Mouse (Mus musculus) embryonic facial prominence, embryonic 14.5 days (tissue): ENCODE results near the gene Chrnd. TPM values are rescaled to one million over a fixed set of nuclear protein-coding genes. Genes with fewer than 3 reads are reported as not detected.

Experiments used
- ATAC-seq: fragments of 200-750 bp; cut with Nextera tagmentation; 2 replicates; pipeline ENCODE4 v1.8.0; 2017; ENCODE audit warnings: low read depth, moderate number of reproducible peaks, moderate TSS enrichment
- DNase-seq: peaks from one replicate; pipeline ENCODE4 v3.0.0-alpha.2; 2015; ENCODE audit warnings: low spot score
- H3K27ac ChIP-seq: fragments of 300-500 bp; sonication (generic); replicated peaks from 2 replicates; pipeline ENCODE4 v1.5.1; 2014; ENCODE audit warnings: low read depth, mild to moderate bottlenecking, low read length, moderate library complexity
- H3K27me3 ChIP-seq: fragments of 300-500 bp; sonication (generic); replicated peaks from 2 replicates; pipeline ENCODE4 v1.6.1; 2014; ENCODE audit warnings: low read length; ENCODE audit not compliant: control insufficient read depth, insufficient read depth
- H3K36me3 ChIP-seq: fragments of 300-500 bp; sonication (generic); 2 replicates; pipeline ENCODE4 v1.6.1; 2014; ENCODE audit warnings: low read length, mixed read lengths; ENCODE audit not compliant: control insufficient read depth, insufficient read depth
- H3K4me1 ChIP-seq: fragments of 300-500 bp; sonication (generic); 2 replicates; pipeline ENCODE4 v1.6.1; 2014; ENCODE audit warnings: antibody characterized with exemption, low read length; ENCODE audit not compliant: control insufficient read depth, insufficient read depth
- H3K4me2 ChIP-seq: fragments of 300-500 bp; sonication (generic); 2 replicates; pipeline ENCODE4 v1.6.1; 2014; ENCODE audit warnings: low read depth, mild to moderate bottlenecking, low read length, moderate library complexity, mixed read lengths
- H3K4me3 ChIP-seq: fragments of 300-500 bp; sonication (generic); 2 replicates; pipeline ENCODE4 v1.5.1; 2014; ENCODE audit warnings: low read depth, mild to moderate bottlenecking, low read length
- H3K9ac ChIP-seq: fragments of 300-500 bp; sonication (generic); 2 replicates; pipeline ENCODE4 v1.6.1; 2014; ENCODE audit warnings: low read depth, mild to moderate bottlenecking, low read length, moderate library complexity, mixed read lengths
- H3K9me3 ChIP-seq: fragments of 300-500 bp; sonication (generic); 2 replicates; pipeline ENCODE4 v1.6.1; 2016; ENCODE audit warnings: low read length; ENCODE audit not compliant: control insufficient read depth
- WGBS: fragments of 180-500 bp; shearing (Covaris S2); extraction: QIAGEN DNeasy Blood & Tissue Kit; methylation state at CpG from one replicate; pipeline ENCODE4 v1.1.7; 2014; 5-methylcytosine and 5-hydroxymethylcytosine counted together
- polyA plus RNA-seq: library from polyadenylated mRNA; unstranded; fragments of >200 nt; fragmentation: Nextera tagmentation; extraction: Ambion mirVana; gene quantifications from 2 replicates; pipeline ENCODE4 v1.2.1, GENCODE M21; 2014

Chrnd gene
- 11.5 and 12.5 TPM in 2 replicates for polyA plus RNA-seq

DNA sequence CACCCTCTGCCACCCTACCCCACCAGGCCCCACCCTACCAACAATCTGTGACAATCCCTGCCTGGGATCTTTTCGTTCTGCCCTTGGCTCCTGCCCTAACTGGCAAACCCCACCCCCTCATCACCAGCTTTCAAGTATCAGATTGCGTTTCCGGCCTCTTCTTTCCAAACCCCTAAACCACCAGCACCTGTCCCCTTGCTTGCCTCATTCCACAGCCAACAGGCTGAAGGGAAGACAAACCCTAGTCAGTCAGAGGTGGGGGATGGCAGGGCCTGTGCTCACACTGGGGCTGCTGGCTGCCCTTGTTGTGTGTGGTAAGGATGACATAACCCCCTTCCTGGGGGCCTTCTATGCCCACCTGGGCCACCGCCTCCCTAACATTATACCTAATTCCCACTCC, at the start of gene Chrnd:
Gene Chrnd (plus strand): TSS at position 179 of the 400 bp plus-strand sequence.
- no peak within 1 kb of the TSS for H3K4me2 ChIP-seq
- H3K9me3 ChIP-seq, result no peaks in the 10 kb centered on the region
- DNase-seq, result peak; percentile 84
- H3K27ac ChIP-seq, result no peak within 1 kb of the TSS; the same call in 1 of the 2 replicates
- ATAC-seq, result peak; percentile 80
- no peak within 1 kb of the TSS for H3K9ac ChIP-seq
- H3K4me1 ChIP-seq, result no peaks in the 10 kb centered on the region
- WGBS, result 20% methylated on average over 4 of the region's 4 CpGs
- peaks cover 18% of the 10 kb centered on the region for H3K27me3 ChIP-seq
- no peak within 1 kb of the TSS for H3K4me3 ChIP-seq
- no peaks in the 10 kb centered on the region for H3K36me3 ChIP-seq

DNA sequence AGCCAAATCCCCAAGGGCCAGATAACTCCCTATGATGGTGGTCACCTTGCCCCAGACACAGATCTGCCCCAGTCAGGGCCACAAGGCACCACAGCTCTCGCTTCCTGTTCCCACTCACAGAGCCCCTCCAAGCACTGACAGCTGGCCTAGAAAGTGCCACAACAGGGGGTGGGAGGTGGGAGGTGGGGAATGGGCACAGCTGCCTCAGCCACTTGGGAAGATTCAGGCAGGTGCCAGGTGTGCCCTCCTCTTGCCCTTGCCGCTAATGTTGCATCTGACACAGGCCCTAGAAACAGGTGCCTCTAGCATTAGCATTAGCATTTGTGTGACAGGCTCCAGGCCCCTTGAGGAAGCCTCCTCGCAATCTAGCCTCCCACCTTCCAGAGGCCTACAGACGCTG, 48.9 kb upstream of the Chrnd start:
- WGBS, result 74% methylated on average over 4 of the region's 4 CpGs
- DNase-seq (no peak), ATAC-seq (no peak)
- Histone ChIP-seq H3K9me3 (no peaks in the 10 kb centered on the region), H3K36me3 (no peaks in the 10 kb centered on the region), H3K27ac (no peak overlapping the region), H3K4me1 (no peaks in the 10 kb centered on the region), H3K4me3 (no peak overlapping the region), H3K4me2 (no peak overlapping the region), H3K27me3 (no peaks in the 10 kb centered on the region), H3K9ac (no peak overlapping the region)

DNA sequence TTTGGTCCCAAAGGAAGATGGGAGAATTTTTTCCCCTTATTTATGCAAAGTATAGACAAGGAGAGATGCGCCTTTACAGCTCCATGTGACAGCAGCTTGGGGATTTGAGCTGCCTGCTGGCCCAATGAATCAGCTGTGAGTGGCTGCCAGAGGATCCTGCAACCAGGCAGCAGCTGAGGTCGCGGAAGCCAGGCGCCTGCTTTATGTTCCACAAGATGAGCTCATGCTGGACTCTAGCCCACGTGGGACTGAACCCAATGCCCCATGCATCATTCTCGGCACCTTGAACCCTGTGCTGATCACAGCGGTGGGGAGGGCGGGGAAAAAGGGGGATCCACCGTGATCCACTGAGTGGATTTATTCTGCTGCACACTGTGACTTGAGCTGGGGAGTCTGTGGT, 48.0 kb upstream of the Chrnd start:
- peak; percentile 57; the same call in 1 of the 2 replicates for ATAC-seq
- no peaks in the 10 kb centered on the region for H3K27me3 ChIP-seq
- DNase-seq, result peak; percentile 23
- no peaks in the 10 kb centered on the region for H3K36me3 ChIP-seq
- no peak overlapping the region for H3K4me3 ChIP-seq
- no peak overlapping the region for H3K4me2 ChIP-seq
- H3K9me3 ChIP-seq, result no peaks in the 10 kb centered on the region
- 75% methylated on average over 9 of the region's 9 CpGs for WGBS
- H3K4me1 ChIP-seq, result no peaks in the 10 kb centered on the region
- H3K9ac ChIP-seq, result no peak overlapping the region
- H3K27ac ChIP-seq, result no peak overlapping the region

DNA sequence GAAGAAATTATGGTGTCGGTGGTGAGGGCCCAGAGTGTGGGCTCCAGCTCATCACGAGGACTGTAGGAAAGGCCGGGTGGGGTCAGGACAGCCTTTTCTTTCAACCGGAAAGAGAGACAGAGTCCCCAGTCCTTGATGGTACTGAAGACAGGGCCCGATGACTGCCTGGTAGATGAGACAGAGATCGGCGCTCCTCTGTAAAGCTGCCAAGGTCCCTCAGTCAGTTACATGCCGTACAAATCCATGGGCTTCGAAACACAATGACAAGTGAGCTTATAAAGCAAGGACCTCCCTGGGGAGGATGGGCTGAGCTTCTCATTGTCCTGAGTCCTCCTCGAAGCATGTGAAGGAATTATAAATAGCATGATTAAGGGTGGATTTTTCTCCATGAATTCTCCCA, 47.3 kb upstream of the Chrnd start:
- 80% methylated on average over 10 of the region's 10 CpGs for WGBS
- Histone ChIP-seq H3K4me3 (no peak overlapping the region), H3K27me3 (no peaks in the 10 kb centered on the region), H3K36me3 (no peaks in the 10 kb centered on the region), H3K4me2 (no peak overlapping the region), H3K4me1 (no peaks in the 10 kb centered on the region), H3K27ac (no peak overlapping the region), H3K9me3 (no peaks in the 10 kb centered on the region), H3K9ac (no peak overlapping the region)
- ATAC-seq (no peak), DNase-seq (no peak)

DNA sequence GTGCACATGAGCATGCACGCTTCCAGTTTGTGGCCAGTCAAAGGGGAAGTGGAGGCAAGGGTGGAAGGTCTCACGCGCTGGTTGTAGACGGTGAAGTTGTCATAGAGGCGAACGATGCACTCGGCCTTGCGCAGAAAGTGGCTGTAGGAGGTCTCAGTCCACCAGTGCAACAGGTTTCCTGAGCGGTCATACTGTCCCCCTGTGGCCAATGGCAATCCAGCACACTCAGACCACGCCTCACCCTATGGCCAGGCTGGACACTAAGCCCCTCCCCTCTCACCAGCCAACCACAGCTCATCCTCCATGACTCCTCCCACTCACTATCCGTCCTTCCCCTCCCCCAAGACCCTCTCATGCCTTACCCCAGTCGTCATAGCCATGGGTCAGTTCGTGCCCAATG, 41.0 kb upstream of the Chrnd start:
- Histone ChIP-seq H3K4me2 (no peak overlapping the region), H3K4me1 (no peaks in the 10 kb centered on the region; the same call in 1 of the 2 replicates), H3K4me3 (no peak overlapping the region), H3K27me3 (peaks cover 53% of the 10 kb centered on the region), H3K9me3 (no peaks in the 10 kb centered on the region), H3K27ac (no peak overlapping the region), H3K9ac (no peak overlapping the region), H3K36me3 (no peaks in the 10 kb centered on the region)
- ATAC-seq (no peak), DNase-seq (no peak)
- 27% methylated on average over 13 of the region's 13 CpGs for WGBS

DNA sequence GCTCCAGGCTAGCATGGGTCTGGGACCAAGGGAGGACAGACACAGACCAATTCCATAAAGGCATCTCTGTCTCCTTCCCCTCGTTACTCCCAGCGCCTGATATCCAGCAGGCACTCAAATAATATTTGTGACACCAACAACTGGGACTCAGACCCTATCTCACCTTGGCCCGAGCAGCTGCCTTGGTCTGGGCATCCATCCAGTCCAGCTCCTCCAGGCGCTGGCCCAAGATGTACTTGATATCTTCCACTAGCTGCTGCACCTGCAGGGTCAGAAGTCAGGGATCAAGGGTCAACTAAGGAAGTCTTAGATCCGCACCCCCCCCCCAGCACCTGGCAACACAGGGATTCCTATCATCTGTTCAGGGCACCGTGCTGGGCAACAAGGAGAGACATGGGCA, 39.1 kb upstream of the Chrnd start:
- Histone ChIP-seq H3K27ac (no peak overlapping the region), H3K4me3 (no peak overlapping the region), H3K36me3 (no peaks in the 10 kb centered on the region), H3K9ac (no peak overlapping the region), H3K27me3 (peaks cover 72% of the 10 kb centered on the region), H3K4me2 (no peak overlapping the region), H3K4me1 (no peaks in the 10 kb centered on the region; the same call in 1 of the 2 replicates), H3K9me3 (no peaks in the 10 kb centered on the region)
- ATAC-seq, result no peak
- no peak for DNase-seq
- WGBS, result 78% methylated on average over 6 of the region's 6 CpGs

DNA sequence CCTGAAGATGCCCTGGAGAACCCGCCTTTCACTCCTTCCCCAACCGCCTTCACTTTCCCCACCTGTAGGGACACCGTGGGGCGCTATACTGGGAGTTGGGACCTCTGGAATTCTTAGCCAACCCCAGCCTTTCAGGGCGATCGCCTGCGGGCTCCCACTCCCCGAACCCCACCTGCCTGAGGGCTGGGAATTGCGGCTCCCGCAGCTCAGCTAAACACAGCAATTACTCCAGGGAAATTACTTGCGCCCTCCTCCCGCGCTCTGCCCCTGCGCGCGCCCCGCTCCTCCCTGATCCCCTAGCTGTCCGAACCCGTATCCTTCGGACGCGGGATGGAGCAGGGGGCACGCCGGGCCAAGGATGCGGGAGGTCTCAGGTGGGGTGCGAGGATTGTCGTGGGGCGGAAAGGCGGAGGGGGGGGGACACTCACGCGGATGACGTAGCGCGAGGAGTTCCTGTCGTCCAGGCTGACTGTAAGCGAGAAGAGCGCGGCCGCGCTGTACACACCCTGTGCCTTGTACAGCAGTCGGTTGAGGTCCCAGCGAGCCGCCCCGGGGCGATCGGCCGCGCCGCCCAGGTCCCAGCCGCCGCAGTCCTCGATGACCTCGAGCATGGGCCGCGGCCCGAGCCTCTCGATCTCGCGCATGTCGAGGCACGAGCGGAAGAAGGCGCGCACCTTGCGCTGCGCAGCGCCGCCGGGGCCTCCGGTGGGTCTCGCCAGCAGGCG, 36.5 kb upstream of the Chrnd start:
- peak overlapping the region; percentile 65 for H3K4me2 ChIP-seq
- H3K27me3 ChIP-seq, result peaks cover 96% of the 10 kb centered on the region
- WGBS, result under 1% methylated on average over 30 of the region's 72 CpGs
- peak overlapping the region; percentile 40 for H3K4me3 ChIP-seq
- DNase-seq (no peak), ATAC-seq (no peak)
- peak overlapping the region; percentile 48 for H3K9ac ChIP-seq
- H3K9me3 ChIP-seq, result no peaks in the 10 kb centered on the region
- no peaks in the 10 kb centered on the region; the same call in 1 of the 2 replicates for H3K4me1 ChIP-seq
- no peaks in the 10 kb centered on the region for H3K36me3 ChIP-seq
- no peak overlapping the region for H3K27ac ChIP-seq

DNA sequence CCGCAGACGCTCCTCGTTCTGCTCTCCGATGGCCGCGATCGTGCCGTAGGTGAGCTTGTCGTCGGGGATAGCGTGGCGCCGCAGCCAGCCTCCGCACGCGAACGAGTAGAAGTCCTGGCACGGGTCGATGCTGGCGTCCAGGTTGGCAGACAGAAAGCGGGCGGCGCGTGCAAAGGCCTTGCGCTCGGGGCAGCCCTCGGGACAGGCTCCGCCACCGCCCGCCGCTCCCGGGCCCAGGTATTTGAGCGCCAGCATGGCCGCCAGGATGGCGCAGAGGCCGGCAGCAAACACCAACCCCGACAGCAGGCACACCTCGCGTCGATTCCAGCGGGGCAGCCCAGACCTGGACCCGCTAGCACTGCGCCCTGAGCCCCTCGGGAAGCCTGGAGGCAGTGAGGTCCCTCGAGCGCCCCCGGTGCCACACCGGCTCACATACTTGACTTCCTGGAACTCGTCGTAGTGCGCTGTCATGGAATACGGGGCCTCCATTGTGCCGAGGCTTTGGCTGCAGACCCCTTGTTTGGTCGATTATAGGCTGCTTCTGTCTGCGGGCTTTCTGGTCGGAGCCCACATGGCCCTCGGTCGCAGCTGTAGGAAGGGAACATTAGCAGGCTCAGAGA, 35.8 kb upstream of the Chrnd start:
- DNase-seq, result no peak
- Histone ChIP-seq H3K4me3 (peak overlapping the region; percentile 40), H3K9ac (peak overlapping the region; percentile 48), H3K4me1 (no peaks in the 10 kb centered on the region; the same call in 1 of the 2 replicates), H3K27ac (no peak overlapping the region), H3K9me3 (no peaks in the 10 kb centered on the region), H3K36me3 (no peaks in the 10 kb centered on the region), H3K4me2 (peak overlapping the region; percentile 65), H3K27me3 (peaks cover 96% of the 10 kb centered on the region)
- ATAC-seq, result no peak
- WGBS, result 1% methylated on average over 20 of the region's 58 CpGs
